Mouse (Mus musculus) G1E (cell line): Measurements from ENCODE around the gene Stub1. TPM values are rescaled to one million over a fixed set of nuclear protein-coding genes. Genes with fewer than 3 reads are reported as not detected.

Experiments used
- ATAC-seq: 2 replicates; pipeline ENCODE4 v1.8.0; 2016; ENCODE audit warnings: mild to moderate bottlenecking; ENCODE audit not compliant: insufficient number of reproducible peaks, poor library complexity, low FRiP score, severe bottlenecking; ENCODE audit errors: extremely low read depth
- DNase-seq: peaks from one replicate; pipeline ENCODE4 v3.0.0; 2012; ENCODE audit warnings: low spot score
- H3K27me3 ChIP-seq: 2 replicates; pipeline ENCODE4 v1.6.1; 2012; ENCODE audit warnings: mild to moderate bottlenecking, low read length, inconsistent platforms; ENCODE audit not compliant: insufficient read depth
- H3K36me3 ChIP-seq: replicated peaks from 2 replicates; pipeline ENCODE3; 2012; ENCODE audit warnings: mild to moderate bottlenecking, inconsistent platforms
- H3K4me1 ChIP-seq: 2 replicates; pipeline ENCODE4 v1.6.1; 2012; ENCODE audit warnings: low read depth, low read length, inconsistent platforms, mixed read lengths; ENCODE audit not compliant: insufficient read depth
- H3K4me3 ChIP-seq: 2 replicates; pipeline ENCODE4 v1.5.1; 2012; ENCODE audit warnings: low read depth, mild to moderate bottlenecking, inconsistent platforms, low read length, moderate library complexity, mixed read lengths
- H3K9me3 ChIP-seq: replicated peaks from 2 replicates; pipeline ENCODE4 v1.6.1; 2012; ENCODE audit warnings: inconsistent platforms
- CTCF ChIP-seq: IDR thresholded peaks from 2 replicates; pipeline ENCODE4 v1.5.1; 2012; ENCODE audit warnings: low read depth, low read length, inconsistent platforms, mixed read lengths
- GATA1 ChIP-seq: IDR thresholded peaks from 2 replicates; pipeline ENCODE4 v1.6.1; 2012; ENCODE audit warnings: borderline replicate concordance, low read length, inconsistent platforms, mixed read lengths
- GATA2 ChIP-seq: IDR thresholded peaks from 2 replicates; pipeline ENCODE4 v1.6.1; 2012; ENCODE audit warnings: low read depth, low read length, inconsistent platforms, borderline replicate concordance
- POLR2AphosphoS5 ChIP-seq: IDR thresholded peaks from 2 replicates; pipeline ENCODE4 v1.6.1; 2012; ENCODE audit warnings: low read depth, low read length, inconsistent platforms; ENCODE audit not compliant: insufficient replicate concordance
- TAL1 ChIP-seq: conservative IDR thresholded peaks from 2 replicates; pipeline ENCODE4 v1.6.1; 2012; ENCODE audit warnings: low read depth, low read length, inconsistent platforms, mixed read lengths
- polyA plus RNA-seq: library from polyadenylated mRNA; stranded (reverse); fragments of >175 nt; gene quantifications from 2 replicates; pipeline ENCODE4 v1.2.3, GENCODE M21; 2012
- total RNA-seq, 2 experiments: library from RNA; stranded (forward) in 1 of 2; stranded (reverse) in 1 of 2; fragments of 200-1000 nt in 1 of 2; fragments of >200 nt in 1 of 2; fragmentation: Nextera tagmentation in 1 of 2; gene quantifications; 2 replicates each; pipeline ENCODE4 v1.2.3; 2014 to 2017

Stub1 gene
- total RNA-seq (2014; fragmentation: Nextera tagmentation) (29.1 and 30.1 TPM in 2 replicates), total RNA-seq (2017) (90.8 and 97.3 TPM in 2 replicates), polyA plus RNA-seq (70.9 and 81.7 TPM in 2 replicates)

DNA sequence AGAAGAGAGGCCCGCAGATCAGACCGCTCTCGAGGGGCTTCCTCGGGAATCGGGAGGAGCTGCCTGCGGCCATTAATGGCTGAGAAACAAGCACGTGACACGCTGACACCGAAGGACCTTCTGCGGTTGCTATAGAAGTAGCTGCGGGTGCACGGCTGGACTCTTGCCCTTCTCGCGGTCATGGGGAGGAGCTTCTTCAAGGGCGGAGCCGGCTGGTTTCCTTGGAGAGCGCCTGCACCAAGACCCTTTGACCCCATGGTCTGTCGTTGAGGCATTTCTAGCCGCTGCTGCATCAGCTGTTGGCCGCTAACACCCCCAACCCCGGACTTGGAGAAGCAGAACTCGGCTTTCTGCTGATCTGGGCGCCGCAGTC lies at the start of gene Stub1:
Stub1 (minus strand) TSS at position 114 of the 373 bp plus-strand sequence.
- ATAC-seq (peak; percentile 61), DNase-seq (peak; percentile 73)
- Histone ChIP-seq H3K27me3 (no peaks in the 10 kb centered on the region), H3K4me1 (peaks cover 84% of the 10 kb centered on the region), H3K36me3 (peaks cover 85% of the 10 kb centered on the region), H3K4me3 (peak within 1 kb of the TSS; percentile 81), H3K9me3 (no peaks in the 10 kb centered on the region)
- TF ChIP-seq POLR2AphosphoS5 (no peak), TAL1 (no peak), GATA1 (no peak), GATA2 (no peak), CTCF (no peak)

DNA sequence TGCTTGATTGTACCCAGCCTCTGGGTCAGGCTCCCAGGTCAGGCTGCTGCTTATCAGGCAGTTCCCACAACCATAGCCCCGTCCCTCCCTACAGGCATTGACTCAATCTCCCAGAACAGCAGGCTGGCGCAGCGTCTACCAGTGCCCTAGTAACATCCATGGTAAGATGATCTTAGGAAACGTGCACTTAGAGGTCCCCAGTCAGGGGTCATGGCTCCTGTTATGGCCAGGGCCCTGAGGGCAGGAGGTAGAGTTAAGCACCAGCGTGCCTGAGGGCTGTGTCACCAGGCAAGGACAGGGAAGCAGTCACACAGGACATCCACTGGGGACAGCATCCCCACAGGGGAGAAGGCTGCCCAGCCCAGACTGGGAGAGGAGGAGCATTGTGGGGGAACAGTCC lies 49.1 kb upstream of the Stub1 start:
- TF ChIP-seq GATA1 = no peak
- TF ChIP-seq CTCF = no peak
- TF ChIP-seq POLR2AphosphoS5 = no peak
- no peak for TF ChIP-seq TAL1
- TF ChIP-seq GATA2 = no peak
- Histone ChIP-seq H3K36me3 (peaks cover 98% of the 10 kb centered on the region), H3K4me3 (no peak overlapping the region), H3K9me3 (no peaks in the 10 kb centered on the region), H3K27me3 (no peaks in the 10 kb centered on the region), H3K4me1 (peaks cover 7% of the 10 kb centered on the region)
- DNase-seq (no peak), ATAC-seq (no peak)

DNA sequence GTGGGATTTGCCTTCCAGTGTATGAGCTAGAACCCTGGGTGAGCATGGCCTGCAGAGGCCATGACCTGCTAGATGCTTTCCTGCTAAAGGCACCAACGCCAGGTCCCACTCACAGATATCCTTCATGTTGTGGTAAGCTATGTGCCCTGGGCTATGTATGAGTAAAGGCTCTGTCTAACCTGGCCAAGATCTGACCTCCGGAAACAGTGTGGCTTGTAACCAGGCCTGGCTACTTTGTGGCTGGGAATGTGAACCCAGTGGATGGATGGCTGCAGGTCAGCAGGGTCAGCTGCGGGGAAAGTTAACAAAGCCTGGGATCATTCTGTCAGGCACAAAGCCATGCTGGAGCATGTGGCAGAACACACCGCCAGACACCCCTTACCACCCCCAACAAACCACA lies 48.5 kb upstream of the Stub1 start:
- ATAC-seq = no peak
- Histone ChIP-seq H3K4me3 (no peak overlapping the region), H3K27me3 (no peaks in the 10 kb centered on the region), H3K9me3 (no peaks in the 10 kb centered on the region), H3K36me3 (peaks cover 98% of the 10 kb centered on the region), H3K4me1 (peaks cover 11% of the 10 kb centered on the region)
- no peak for TF ChIP-seq GATA1
- no peak for TF ChIP-seq POLR2AphosphoS5
- no peak for TF ChIP-seq TAL1
- TF ChIP-seq CTCF = no peak
- TF ChIP-seq GATA2 = no peak
- no peak for DNase-seq

DNA sequence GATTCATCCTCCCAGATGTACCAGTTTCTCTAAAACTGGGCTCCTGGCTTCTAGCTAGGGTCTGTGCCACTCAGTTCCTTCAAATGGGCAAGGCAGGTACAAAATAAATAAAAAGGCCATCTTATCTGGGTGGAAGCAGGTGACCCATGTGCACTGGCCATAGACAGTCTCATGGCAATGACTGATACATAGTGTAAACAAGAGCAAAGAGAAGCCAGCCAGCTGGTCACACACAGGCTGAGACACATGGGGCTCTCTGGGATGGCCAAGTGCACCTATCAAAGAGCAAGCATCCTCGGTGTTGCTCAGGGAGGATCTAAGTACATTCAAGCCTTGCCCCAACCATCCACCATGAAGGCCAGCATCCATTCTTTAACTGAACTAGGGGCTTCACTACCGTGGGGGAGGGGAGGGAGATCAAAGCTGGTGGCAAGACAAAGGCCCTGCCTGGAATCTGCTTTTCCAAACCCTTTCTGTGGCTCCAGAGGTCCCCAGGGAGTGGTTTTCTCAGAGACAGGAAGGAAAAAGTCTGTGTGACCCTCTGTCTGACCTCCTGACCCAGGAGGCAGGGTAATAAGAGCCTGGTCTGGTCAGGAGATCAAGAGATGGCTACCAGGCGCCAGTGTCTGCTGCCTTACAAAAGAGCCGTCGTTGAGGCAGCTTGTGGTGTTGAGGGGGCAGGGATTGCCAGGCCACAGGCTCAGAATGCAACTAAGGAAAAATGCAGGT lies 47.9 kb upstream of the Stub1 start:
- no peaks in the 10 kb centered on the region for H3K27me3 ChIP-seq
- H3K4me3 ChIP-seq = no peak overlapping the region
- ATAC-seq = no peak
- H3K9me3 ChIP-seq = no peaks in the 10 kb centered on the region
- peaks cover 16% of the 10 kb centered on the region for H3K4me1 ChIP-seq
- H3K36me3 ChIP-seq = peaks cover 96% of the 10 kb centered on the region
- no peak for DNase-seq
- TF ChIP-seq CTCF (no peak), POLR2AphosphoS5 (no peak), GATA1 (no peak), TAL1 (no peak), GATA2 (no peak)

DNA sequence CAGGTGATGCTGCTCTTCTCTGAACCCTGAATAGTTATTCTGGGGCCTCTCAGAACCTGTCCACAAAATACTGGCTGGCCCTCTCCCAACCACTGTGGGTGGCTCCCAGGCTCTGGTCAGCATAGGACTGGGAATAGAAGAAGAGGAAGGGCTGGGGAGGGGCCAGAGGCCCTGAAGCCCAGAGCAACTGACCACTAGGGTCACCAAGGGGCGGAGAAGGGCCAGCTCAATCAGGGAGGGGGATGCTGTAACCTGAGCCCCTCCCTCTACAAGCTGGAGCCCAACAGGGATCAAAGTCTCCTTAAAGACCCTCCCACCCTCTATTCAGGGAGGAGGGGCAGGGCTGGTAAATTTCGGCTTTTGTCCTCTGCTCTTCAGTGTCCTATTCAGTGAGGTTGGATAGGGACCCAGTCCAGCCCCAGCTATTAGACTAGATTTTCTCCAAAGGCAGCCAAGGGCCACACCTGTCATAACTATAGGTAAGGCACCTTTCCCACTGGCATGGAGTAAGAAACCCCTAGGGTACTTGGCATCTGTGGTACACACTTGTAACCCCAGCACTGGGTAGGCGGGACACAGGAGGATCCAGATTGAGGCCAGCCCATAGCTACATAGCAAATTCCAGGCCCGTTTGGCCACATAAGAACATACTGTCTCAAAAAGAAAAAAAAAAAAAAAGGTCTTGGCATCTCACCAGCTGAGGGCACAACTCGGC lies 47.1 kb upstream of the Stub1 start, which contains the start of gene Wfikkn1:
Wfikkn1 (minus strand) TSS at position 663 of the 715 bp plus-strand sequence.
- no peak for ATAC-seq
- no peak within 1 kb of the TSS for H3K4me3 ChIP-seq

DNA sequence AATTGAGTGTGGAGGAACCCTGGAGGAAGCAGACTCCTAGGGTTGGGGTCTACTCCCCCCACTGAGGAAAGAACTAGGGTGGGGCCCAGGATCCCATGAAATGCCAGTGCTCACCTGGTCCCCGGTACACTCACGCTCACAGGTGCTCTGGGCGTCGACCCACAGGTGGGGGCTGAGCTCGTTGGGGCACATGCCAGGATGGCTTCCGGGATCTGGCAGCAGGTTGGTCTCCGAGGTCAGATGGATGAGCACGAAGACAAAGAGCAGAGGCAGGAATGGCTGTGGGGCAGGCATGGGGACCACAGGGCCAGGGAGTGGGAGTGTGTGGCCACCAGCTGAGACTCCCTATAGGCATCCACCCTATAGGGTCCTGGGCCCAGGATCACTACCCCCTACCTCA lies 46.5 kb upstream of the Stub1 start:
- DNase-seq = no peak
- H3K36me3 ChIP-seq = peaks cover 83% of the 10 kb centered on the region
- ATAC-seq = no peak
- H3K4me3 ChIP-seq = no peak overlapping the region
- H3K27me3 ChIP-seq = no peaks in the 10 kb centered on the region
- peaks cover 22% of the 10 kb centered on the region for H3K4me1 ChIP-seq
- no peaks in the 10 kb centered on the region for H3K9me3 ChIP-seq
- no peak for TF ChIP-seq CTCF
- no peak for TF ChIP-seq TAL1
- no peak for TF ChIP-seq GATA2
- no peak for TF ChIP-seq POLR2AphosphoS5
- TF ChIP-seq GATA1 = no peak

More for the DNA sequence above, 47.1 kb upstream of the Stub1 start, which contains the start of gene Wfikkn1:
- no peak for DNase-seq
- H3K36me3 ChIP-seq = peaks cover 89% of the 10 kb centered on the region
- H3K27me3 ChIP-seq = no peaks in the 10 kb centered on the region
- peaks cover 19% of the 10 kb centered on the region for H3K4me1 ChIP-seq
- H3K9me3 ChIP-seq = no peaks in the 10 kb centered on the region
- no peak for TF ChIP-seq GATA1
- TF ChIP-seq TAL1 = no peak
- no peak for TF ChIP-seq CTCF
- no peak for TF ChIP-seq POLR2AphosphoS5
- TF ChIP-seq GATA2 = no peak
